Mouse (Mus musculus): Measurements from ENCODE around the gene St3gal6.

Gene St3gal6

GRCm38 (mm10) chr16:58521182-58521581, 2.9 kb downstream of the St3gal6 start:
- no peak for DNase-seq (ENCODE audit: low spot score in 2 of 2)

GRCm38 (mm10) chr16:58520457-58520856, 3.6 kb downstream of the St3gal6 start:
- no peak for DNase-seq (ENCODE audit: low spot score in 2 of 2)

- DNase-seq (ENCODE audit: low spot score in 2 of 2): no peak
Measured at GRCm38 (mm10) chr16:58519650-58520073, 4.4 kb downstream of the St3gal6 start.

GRCm38 (mm10) chr16:58516960-58517798, 6.9 kb downstream of the St3gal6 start:
- DNase-seq (ENCODE audit: low spot score in 2 of 2): no peak

GRCm38 (mm10) chr16:58516161-58516560, 7.9 kb downstream of the St3gal6 start:
- no peak for DNase-seq (ENCODE audit: low spot score in 2 of 2)

GRCm38 (mm10) chr16:58514565-58514964, 9.5 kb downstream of the St3gal6 start:
- no peak for DNase-seq (ENCODE audit: low spot score in 2 of 2)

- DNase-seq (ENCODE audit: low spot score in 2 of 2): no peak
Measured at GRCm38 (mm10) chr16:58513755-58514154, 10.3 kb downstream of the St3gal6 start.

- no peak for DNase-seq (ENCODE audit: low spot score in 2 of 2)
Measured at GRCm38 (mm10) chr16:58512887-58513286, 11.2 kb downstream of the St3gal6 start.

- DNase-seq (ENCODE audit: low spot score in 2 of 2): no peak
Measured at GRCm38 (mm10) chr16:58512181-58512761, 11.8 kb downstream of the St3gal6 start.

GRCm38 (mm10) chr16:58504945-58505344, 19.1 kb downstream of the St3gal6 start:
- no peak for DNase-seq (ENCODE audit: low spot score in 2 of 2)

GRCm38 (mm10) chr16:58502566-58502965, 21.5 kb downstream of the St3gal6 start:
- no peak for DNase-seq (ENCODE audit: low spot score in 2 of 2)

GRCm38 (mm10) chr16:58501760-58502301, 22.2 kb downstream of the St3gal6 start:
- DNase-seq (ENCODE audit: low spot score in 2 of 2): no peak

- no peak for DNase-seq (ENCODE audit: low spot score in 2 of 2)
Measured at GRCm38 (mm10) chr16:58499650-58500049, 24.4 kb downstream of the St3gal6 start.

- no peak for DNase-seq (ENCODE audit: low spot score in 2 of 2)
Measured at GRCm38 (mm10) chr16:58499172-58499584, 24.9 kb downstream of the St3gal6 start.

- no peak for DNase-seq (ENCODE audit: low spot score in 2 of 2)
Measured at GRCm38 (mm10) chr16:58497886-58498713, 25.9 kb downstream of the St3gal6 start.

GRCm38 (mm10) chr16:58496791-58497190, 27.3 kb downstream of the St3gal6 start:
- DNase-seq (ENCODE audit: low spot score in 2 of 2): no peak

- DNase-seq (ENCODE audit: low spot score in 2 of 2): no peak
Measured at GRCm38 (mm10) chr16:58487861-58488260, 36.2 kb downstream of the St3gal6 start.

GRCm38 (mm10) chr16:58482296-58482695, 41.7 kb downstream of the St3gal6 start:
- DNase-seq (ENCODE audit: low spot score in 2 of 2): no peak

- no peak for DNase-seq (ENCODE audit: low spot score in 2 of 2)
Measured at GRCm38 (mm10) chr16:58481906-58482270, 42.2 kb downstream of the St3gal6 start.

- DNase-seq (ENCODE audit: low spot score in 2 of 2): no peak
Measured at GRCm38 (mm10) chr16:58481219-58481905, 42.7 kb downstream of the St3gal6 start.

GRCm38 (mm10) chr16:58479898-58480448, 44.1 kb downstream of the St3gal6 start:
- no peak for DNase-seq (ENCODE audit: low spot score in 2 of 2)
